Mouse (Mus musculus) fat pad, adult 2 months (tissue): ENCODE measurements around the gene Sh3pxd2a.

ENCODE experiments used
- DNase-seq: peaks from one replicate; pipeline ENCODE4 v3.0.0-alpha.2; 2011; ENCODE audit warnings: low read depth, low spot score; ENCODE audit errors: extremely low read depth

Gene Sh3pxd2a

DNA sequence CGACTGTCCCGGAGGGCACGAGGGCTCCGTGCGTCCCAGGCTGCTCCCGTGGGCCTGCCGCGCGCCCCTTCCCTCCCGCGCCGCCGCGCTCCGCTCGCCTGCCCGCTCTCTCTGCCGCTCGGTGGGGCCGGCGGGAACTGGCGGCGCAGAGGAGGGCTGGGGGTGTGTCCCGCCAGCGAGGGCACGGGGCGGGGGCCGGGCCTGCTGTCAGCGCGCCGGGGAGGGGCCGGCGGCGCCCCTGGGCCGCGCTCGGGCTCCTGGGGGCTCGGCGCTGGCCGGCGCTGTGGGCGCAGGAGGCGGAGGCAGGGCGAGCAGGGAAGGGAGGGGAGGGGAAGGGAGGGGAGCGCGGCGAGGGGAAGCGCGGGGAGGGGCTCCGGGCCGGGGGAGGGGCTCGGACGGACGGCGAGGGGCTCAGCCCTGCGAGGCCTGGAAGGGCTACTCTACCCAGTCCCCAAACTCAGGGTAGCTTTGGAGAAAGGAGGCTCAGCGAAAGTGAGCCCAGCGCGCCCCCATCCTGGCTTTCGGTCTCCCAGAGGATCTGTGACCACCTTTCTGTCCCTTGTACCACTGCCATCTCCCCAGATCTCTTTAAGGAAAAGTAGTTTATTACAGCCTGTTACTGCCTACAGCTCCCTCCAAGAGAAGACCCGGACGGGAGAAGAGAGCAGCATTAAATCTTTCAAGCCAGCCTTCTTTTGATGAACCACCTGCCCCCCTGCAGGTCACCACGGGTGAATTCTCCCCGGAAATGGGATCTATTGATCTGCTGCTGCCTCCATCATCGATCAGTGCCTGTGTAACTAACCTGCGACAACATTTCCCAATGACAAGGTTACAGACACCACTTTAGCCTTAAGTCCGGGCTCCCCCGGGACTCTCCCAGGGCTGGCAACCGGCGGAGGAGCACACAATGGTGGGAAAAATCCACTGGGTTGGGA is at the start of gene Sh3pxd2a:
TSS of gene Sh3pxd2a (minus strand) at position 98 of the 938 bp plus-strand sequence.
- no peak for DNase-seq

- DNase-seq, result no peak
These were observed 49.4 kb upstream of the Sh3pxd2a start for GRCm38 (mm10) chr19:47513618-47513897.

- DNase-seq, result no peak
These were observed 48.8 kb upstream of the Sh3pxd2a start for GRCm38 (mm10) chr19:47512794-47513617.

DNA sequence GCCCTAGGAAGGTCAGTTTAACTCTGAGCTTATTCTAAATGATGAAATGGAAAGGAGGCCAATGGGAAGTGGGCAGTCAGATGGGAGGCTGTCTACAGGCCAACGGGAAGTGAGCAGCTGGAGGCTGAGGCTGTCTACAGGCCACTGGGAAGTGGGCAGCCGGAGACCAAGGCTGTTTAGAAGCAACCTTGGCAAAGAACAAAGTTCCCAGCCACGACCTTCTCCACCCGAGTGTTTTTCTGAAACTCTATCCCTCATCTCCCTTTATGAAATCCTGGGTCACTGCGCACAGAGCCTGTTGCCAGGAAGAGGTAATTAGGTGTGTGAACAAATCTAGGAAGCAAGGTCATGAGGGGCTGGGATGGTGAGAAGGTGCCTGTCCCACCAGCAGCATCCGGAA is 47.8 kb upstream of the Sh3pxd2a start:
- DNase-seq, result no peak

DNA sequence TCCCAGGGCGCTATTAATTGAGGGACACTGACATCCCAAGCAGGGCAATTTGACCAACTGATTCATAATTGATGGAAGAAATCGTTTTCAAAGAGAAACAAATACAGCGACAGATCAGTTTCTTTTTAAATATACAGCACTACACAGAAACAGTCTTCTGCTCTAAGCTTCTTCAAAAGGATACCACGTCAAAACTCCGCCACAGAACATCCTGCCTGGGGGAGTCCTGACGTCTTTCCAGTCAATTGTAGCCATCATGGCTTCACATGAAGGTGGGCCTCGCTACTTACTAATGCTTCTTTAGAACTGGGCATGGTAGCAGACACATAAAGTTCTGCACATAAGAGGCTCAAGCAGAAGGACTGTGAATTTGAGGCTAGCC is 47.1 kb upstream of the Sh3pxd2a start:
- no peak for DNase-seq

DNA sequence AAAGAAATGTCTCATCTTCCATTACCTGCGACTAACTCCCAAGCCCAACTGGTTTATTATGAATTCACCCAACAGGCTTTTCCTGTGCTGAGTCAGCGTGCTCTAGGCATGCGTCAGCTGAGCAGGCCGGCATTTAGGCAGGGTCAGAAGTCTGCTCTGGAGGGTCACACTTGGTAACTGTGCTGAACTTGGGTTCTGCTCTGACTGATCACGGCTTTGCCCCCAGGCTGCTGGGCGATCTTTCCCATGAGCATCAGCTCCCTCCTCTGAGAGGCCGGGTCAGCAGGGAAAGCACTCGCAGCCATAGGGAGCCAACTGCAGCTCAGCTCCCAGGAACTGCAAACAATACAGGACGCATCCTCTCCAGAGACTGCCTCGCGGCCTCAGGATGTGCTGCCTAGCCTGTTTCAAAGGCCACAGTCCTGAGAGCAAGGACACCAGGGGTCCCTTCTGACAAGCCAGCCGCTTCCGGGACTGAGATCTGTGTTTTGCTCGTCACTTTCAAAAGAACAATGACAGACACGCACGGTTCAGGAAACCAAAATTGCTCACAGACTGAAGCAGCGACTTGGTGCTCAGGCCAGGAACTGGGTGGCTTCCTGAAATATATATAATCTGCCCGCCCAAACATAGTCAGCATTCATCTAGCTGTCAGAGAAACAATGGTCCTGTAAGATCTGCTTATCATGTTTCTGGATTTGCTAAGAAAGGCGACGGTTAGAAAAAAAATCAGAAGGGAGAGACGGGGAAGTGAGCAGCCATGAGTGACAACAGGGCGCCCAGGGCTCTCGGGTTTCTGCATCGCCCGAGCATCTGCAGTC is 46.5 kb upstream of the Sh3pxd2a start:
- DNase-seq, result no peak

GRCm38 (mm10) chr19:47510135-47510472 is 45.9 kb upstream of the Sh3pxd2a start:
- DNase-seq, result no peak

DNA sequence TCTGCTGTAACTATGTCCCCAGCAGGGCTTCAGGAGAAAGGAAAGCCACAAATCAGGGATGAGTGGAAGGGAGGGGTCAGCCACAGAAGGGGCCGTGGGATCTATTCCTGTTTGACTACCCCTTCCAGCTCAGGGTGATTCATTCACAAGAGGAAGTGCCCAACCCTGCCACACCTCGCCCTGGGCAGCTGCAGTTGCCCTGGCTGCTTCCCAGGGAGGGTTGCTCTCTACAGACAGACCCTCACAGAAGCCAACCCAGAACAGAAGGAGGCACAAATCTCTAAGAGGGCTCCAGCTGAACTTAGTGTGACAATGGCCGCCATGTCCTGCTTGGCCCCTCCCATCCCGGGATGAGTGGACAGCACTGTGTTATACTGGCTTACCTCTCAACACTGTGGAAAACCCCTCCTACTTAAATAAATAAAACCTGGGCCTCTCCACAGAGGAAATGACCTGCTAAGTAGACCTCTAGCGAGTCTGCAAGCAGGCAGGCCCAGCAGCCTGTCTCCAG is 44.6 kb upstream of the Sh3pxd2a start:
- DNase-seq, result no peak

DNA sequence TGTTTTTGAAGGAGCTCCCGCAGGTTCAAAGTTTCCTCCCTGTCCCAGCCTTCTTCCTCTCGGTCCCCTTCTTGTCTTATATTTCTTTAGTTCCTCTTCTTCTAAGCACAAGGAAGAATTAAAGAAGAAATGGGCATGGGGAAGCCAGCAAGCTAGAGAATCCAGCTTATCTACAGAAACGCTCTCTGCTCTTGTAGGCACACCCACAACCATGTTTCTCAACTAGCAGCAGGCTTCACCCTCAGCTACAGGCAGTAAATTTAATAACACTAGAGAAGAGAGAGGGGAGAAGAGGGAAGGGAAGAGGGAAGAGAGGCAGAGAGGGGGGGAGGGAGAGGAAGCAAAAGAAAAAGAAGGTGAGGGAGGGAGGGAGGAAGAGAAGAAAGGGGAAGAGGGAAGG is 44.0 kb upstream of the Sh3pxd2a start:
- no peak for DNase-seq

- no peak for DNase-seq
These were observed 43.2 kb upstream of the Sh3pxd2a start for GRCm38 (mm10) chr19:47507128-47508121.

GRCm38 (mm10) chr19:47503625-47504024 is 39.4 kb upstream of the Sh3pxd2a start:
- no peak for DNase-seq

DNA sequence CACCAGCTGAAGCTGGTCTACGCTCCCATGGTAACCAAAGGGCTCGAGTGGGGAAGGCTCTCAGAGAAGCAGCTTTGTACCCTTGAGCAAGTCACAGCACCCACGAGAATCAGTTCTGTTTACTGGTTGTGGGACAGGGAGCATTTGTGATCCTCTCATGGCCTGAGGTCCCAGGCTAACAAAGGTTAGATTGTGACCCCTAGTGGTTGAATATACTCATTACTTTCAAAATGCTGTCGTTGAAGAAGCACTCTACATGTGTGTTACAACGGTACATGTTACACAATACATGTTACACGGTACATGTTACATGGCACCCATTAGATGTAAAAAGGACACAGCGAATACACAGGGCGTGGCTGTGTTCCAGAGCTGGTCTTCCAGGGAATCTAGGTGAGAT is 38.4 kb upstream of the Sh3pxd2a start:
- no peak for DNase-seq

DNA sequence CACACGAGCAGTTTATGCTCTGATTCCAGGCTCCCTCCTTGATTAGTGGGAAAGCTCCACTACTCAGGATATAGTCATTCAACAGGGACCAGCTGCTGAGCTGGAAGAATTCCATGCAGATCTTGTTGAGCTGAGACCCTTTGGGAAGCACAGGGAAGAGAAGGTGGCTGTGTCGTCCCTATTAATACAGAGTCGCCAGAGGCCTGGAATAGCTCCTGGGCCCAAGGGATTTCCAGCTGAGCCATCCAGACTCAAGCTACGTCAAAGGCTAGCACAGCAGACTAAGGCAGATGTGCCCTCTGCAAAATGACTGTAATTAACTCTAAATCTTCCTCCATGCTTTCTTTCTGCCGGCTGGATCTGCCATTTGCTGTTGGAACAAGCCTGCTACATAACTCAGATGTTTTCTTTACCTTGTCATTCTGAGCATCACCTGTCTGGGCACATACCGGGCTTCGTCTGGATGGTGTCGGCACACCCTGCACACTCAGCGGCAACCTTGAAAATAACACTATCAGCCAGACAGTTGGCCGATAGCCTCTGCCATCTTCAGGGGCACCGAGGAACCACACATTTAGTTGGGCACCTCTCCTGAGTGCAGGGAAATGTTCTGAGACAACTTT is 36.3 kb upstream of the Sh3pxd2a start:
- DNase-seq, result no peak

- no peak for DNase-seq
These were observed 35.6 kb upstream of the Sh3pxd2a start for GRCm38 (mm10) chr19:47499841-47500240.

GRCm38 (mm10) chr19:47498942-47499341 is 34.7 kb upstream of the Sh3pxd2a start:
- DNase-seq, result no peak

DNA sequence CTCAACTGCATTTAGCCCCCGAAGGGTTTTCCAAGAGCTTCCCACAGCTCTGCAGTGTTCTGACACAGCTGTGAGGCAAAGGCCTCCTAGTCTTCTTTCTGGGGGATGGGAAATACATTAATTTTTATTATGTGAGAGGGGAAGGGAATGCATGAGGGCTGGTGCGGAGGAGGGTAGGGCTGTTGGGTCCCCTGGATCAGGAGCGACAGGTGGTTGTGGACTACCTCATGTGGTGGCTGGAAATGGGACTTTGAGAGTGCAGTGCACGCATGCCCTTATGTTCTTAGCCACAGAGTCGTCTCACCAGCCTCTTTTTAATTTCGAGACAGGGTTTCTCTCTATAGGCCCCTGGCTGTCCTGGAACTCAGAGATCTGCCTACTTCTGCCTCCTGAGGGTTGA is 33.5 kb upstream of the Sh3pxd2a start:
- no peak for DNase-seq

- DNase-seq, result no peak
These were observed 33.1 kb upstream of the Sh3pxd2a start for GRCm38 (mm10) chr19:47497313-47497712.

DNA sequence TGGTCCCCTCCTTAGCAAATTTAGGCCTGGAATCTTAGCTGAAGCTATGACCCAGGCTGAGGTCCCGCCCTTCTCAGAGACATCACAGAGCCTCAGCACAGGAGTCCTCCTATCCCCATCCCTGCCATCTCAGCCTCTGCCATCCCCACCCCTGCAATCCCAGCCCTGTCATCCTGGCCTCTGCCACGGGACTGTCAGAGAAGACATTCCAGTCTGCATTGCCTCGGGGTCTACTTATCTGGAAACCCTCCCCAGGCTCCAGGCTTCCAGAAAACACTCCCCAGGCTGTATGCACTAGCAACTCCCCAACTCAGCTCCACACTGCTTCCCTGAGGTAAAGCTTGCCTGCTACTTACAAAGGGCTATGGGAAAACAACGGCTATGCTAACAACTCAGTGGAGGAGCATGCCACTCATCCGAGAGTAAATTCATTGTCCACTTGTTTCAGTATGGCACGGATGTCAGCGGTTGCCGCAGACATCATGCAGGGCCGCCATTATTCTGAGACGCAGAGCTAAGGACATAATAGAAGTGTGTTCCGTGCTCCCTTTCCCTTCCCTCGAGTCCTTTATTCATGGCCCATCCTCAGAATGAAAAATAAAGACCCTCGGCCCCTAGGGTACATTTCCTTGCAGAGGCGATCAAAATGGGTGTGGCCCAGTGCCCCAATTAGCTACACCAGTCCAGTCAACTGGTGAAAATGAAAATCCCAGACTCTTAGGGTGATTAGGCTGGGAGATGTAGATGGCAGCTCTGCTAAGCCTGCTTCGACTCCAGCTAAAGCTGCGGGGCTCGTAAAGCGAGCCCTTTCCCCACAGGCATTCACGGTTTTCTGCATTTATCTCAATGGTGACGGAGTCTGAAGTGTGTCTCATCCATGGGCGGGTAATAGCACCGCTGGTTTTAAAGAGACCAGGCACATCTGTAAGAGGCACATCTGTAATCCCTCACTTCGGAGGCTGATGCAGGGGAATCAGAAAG is 29.1 kb upstream of the Sh3pxd2a start:
- no peak for DNase-seq
